Mouse (Mus musculus): ENCODE measurements at regions not wholly inside any gene's neighbourhood (a gene's known extent, or its start where the extent isn't known, plus 50 kb on each side); places are given as distances from the start of the nearest gene placed in this dataset.

DNA sequence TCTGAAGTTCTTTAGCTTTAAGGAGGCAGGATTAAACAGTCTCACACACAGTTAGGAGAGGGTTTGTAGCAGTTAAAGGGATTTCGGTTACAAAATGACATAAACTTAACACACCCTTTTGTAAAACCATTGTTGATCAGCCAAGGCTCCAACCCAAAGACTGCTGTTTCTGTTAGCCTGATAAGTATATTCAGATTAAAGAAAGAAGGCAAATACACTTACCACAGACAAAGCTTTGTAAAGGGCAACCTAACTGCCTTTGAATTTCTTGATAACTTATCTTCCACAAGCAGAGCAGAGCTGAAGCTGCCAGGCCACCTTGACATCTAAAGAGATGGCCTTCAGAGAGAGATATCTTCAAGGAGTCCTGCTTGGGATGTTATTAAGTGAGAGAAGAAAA lies 229.9 kb upstream of the Trib2 start:
- no peak for DNase-seq (ENCODE audit: low spot score)
- intact Hi-C loops (cut with DNase I): no loop called here

DNA sequence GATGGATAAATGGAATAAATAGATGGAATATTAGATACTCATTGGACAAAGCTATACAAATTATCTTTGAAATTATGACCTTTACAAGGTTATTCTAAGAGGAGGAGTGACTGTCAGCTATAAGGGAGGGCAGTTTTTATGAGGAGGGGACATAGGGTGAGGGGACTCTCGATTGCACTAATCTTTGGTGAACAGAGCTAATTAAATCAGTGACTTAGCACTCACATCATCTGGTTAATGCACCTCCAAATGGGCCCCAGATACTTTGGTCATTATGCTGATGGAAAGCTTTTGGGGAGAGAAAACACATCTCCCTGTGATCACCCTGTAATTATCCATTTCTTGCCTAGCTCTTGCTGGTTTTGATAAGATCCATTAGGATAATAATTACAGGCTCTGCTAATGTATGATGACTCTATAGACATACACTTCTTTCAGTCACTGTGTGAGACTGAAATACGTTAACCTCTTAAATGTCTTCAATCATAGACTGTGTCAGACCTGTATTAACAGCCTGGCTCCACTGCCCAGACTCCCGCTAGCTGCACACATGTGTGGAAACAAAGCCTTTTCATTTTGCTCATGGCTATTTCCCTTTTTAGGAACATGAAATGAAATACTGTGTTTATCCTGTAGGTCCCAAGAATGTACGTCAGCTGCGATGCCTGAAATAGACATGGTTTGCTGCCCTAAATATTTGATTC lies 229.2 kb upstream of the Trib2 start:
- intact Hi-C loops (cut with DNase I): no loop called here
- DNase-seq (ENCODE audit: low spot score): no peak

DNA sequence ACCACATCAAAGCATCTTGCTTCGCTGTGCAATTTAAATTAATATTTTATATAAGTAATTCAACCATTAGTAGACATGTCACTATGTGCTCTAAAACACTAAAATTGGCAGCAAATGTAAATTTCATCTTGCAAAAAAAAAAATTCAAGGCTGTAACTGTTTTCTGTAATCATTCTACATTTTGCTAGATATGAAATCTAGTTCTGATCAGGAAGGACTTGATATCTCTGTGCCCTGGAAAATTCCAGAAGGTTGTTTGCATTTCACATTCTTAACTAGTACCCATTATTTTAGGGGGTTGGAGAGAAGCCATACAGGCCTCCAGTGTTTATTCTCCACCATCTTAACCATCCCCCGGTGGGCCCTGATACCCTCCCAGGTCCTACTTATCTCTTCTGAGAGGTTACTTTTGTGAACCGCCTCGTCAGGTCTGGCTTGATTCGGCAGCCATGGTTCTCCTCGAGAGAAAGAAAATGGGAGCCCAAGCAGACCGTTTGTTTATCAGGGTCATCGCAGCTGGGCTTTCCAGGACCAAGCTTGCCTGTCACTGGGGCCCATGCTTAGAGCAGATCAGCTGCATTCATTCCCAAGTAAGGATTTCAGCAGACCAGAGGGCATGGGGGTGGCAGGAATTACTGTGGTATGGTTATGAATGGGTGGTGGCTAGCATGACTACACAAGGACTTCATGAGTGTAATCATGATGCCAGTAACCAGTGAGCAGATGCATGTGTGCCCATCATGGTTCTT lies 226.9 kb upstream of the Trib2 start:
- intact Hi-C loops (cut with DNase I): no loop called here
- DNase-seq (ENCODE audit: low spot score): no peak

DNA sequence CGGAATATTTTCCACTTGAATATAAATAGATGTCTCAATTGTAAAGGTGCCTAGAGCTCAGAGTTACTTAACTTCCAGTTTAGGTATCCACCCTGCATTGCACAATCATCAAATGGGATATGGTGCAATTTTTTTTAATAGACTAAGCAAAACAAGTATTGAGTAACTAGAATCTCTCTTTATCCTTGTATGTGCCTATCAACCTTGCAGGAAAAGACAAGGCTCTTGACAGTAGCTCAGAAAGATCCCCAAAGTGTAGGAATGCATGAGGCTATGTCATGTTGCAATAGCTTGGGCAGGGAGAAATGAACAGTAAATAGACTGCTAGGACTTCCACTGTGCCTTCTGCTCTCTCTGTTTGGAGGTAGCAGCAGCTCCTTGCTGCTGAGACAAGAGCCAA lies 225.6 kb upstream of the Trib2 start:
- intact Hi-C loops (cut with DNase I): no loop called here
- DNase-seq (ENCODE audit: low spot score): no peak

- no peak for DNase-seq (ENCODE audit: low spot score)
- intact Hi-C loops (cut with DNase I): no loop called here
Measured at GRCm38 (mm10) chr12:16041129-16041528, 224.4 kb upstream of the Trib2 start.

DNA sequence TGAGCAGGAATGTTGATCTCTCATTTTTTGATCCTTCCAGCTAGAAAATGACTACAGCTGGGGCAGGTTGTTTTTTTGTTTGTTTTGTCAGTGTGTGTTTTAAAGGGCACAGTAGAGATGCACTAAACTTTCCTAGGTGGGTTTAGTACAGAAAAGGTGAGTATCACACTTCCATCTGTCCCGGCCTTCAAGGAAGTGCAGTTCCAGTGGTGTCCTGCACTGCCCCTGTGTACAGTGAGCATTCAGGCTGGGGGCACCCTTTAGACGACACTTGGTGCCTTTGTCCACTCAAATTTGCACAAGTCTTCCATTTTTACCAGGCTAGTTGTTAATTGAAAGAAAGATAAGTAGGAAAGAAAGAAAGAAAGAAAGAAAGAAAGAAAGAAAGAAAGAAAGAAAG lies 218.8 kb upstream of the Trib2 start:
- no peak for DNase-seq (ENCODE audit: low spot score)
- intact Hi-C loops (cut with DNase I): no loop called here

GRCm38 (mm10) chr12:16034691-16035515 lies 218.2 kb upstream of the Trib2 start:
- DNase-seq (ENCODE audit: low spot score): no peak
- intact Hi-C loops (cut with DNase I): no loop called here

- DNase-seq (ENCODE audit: low spot score): no peak
- intact Hi-C loops (cut with DNase I): no loop called here
Measured at GRCm38 (mm10) chr12:16026654-16027053, 209.9 kb upstream of the Trib2 start.

DNA sequence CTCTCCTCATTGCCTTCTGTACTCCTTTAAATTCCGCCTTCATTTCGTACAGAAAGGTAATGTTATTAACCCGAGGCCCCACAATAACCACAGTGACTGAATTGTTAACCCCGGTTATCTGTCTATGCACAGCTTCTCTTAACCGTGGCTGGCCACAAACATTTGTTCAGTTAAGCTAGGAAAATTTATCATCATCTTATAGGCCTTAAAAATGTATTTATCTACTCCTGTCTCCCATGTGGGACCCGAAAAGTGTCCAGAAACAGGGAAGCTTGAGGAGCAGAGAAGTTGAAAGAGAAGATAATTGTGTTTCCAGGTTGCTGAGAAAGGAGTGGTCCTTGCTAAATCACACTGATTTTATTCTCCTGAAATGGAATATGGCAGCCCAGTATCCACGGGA lies 206.6 kb upstream of the Trib2 start:
- no peak for DNase-seq (ENCODE audit: low spot score)
- intact Hi-C loops (cut with DNase I): no loop called here

GRCm38 (mm10) chr12:16021202-16021821 lies 204.6 kb upstream of the Trib2 start:
- intact Hi-C loops (cut with DNase I): no loop called here
- DNase-seq (ENCODE audit: low spot score): no peak

DNA sequence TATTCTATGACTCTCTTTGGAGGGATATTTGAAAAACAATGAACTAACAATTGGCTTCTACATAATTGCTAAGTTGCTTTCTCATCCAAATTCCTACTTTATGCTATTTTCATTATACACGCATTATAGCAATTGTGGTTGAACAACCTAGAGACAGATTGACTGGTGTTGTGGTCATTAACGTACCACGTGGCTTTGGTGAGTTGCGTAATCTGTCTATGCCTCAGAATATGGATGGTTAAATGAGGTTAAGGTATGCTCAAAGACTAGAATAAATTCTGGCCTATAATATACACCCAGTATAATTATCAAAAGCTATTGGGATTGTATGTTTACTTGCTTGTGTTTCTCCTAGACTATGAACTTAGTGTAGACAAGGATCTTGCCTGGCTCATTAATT lies 201.5 kb upstream of the Trib2 start:
- DNase-seq (ENCODE audit: low spot score): no peak
- intact Hi-C loops (cut with DNase I): loop anchor here (5.0 to 10.0 kb wide), 6 partner anchors 114 to 413 kb away; partner anchors contain the start of gene Trib2

DNA sequence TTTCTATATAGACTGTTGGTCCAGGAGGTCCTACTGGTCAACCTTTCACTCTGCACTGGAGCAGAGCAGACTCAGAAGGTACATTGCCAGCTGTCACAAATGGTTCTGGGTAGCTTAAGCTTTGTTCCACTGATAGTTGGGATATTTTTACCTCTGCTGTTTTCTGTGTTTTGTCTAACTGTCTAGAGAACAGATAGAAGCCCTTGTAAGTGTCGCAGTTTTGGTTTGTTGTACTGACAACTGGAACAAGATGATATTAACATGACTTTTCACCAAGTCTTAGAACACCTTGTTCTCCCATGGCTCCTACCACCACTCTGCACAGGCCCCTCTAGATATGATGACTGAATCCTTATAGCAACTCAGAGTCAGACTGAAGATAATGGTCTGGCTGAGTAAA lies 199.9 kb upstream of the Trib2 start:
- DNase-seq (ENCODE audit: low spot score): no peak

DNA sequence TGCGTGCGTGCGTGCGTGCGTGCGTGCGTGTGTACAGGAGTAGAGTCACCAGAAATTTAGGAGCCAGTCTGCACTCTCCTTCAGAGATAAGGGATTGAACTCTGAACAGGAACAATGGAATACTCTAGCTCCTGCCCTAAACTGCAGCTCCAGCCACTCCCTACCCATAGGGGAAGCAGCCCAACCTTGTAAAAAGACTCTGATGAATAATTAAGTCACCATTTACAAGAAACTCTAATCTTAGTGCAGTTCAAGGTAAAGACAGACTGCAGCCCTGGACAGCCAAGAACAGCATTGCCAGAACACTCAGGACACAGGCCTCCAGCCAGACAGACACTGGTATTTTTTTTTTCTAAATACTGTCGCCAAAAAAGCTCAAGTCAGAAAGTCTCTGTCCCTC lies 198.9 kb upstream of the Trib2 start:
- no peak for DNase-seq (ENCODE audit: low spot score)
- intact Hi-C loops (cut with DNase I): loop anchor here (5.0 to 10.0 kb wide), 6 partner anchors 117 to 411 kb away; partner anchors contain the start of gene Trib2

More for the DNA sequence above, 199.9 kb upstream of the Trib2 start:
- intact Hi-C loops (cut with DNase I): loop anchor here (5.0 to 10.0 kb wide), 6 partner anchors 116 to 412 kb away; partner anchors contain the start of gene Trib2

GRCm38 (mm10) chr12:16014679-16015078 lies 198.0 kb upstream of the Trib2 start:
- intact Hi-C loops (cut with DNase I): loop anchor here (5.0 to 10.0 kb wide), 6 partner anchors 118 to 410 kb away; partner anchors contain the start of gene Trib2
- no peak for DNase-seq (ENCODE audit: low spot score)

DNA sequence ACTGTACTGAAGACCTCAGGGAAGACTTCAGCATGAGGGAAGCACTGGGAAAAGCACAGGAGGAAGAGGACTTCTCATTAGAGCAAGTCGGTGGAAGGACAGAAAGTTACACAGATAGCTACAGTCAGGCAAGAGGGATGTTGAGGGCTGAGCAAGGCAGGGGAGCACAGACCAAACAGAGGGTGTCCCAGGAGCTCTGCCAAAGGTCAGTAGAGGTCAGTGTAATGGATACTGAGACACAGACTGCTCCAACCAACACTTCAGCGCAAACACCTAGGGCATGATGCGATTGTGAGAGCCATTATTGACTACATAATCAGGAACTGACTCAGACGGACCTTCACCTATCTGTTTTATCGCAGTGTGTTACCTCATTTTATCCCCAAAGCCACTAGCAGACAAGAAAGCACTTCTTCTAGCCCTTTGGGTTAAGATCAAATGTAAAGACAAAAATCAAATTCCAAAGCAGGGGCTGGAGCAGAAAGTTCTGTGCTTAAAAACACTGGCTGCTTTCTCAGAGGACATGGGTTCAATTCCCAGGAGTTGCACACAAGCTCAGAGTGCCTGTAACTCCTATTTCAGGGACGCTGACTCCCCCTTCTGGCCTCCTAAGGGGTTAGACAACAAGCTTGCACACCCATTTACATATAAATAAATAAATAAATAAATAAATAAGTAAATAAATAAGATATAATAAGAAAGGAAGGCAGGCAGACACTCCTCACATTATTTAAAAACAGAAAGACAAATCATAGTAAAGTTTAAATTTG lies 197.3 kb upstream of the Trib2 start:
- no peak for DNase-seq (ENCODE audit: low spot score)
- intact Hi-C loops (cut with DNase I): loop anchor here (10.0 kb wide), 3 partner anchors 141 to 409 kb away; partner anchors contain the start of gene Trib2

- DNase-seq (ENCODE audit: low spot score): no peak
Measured at GRCm38 (mm10) chr12:16013354-16013753, 196.6 kb upstream of the Trib2 start.

GRCm38 (mm10) chr12:16012081-16012480 lies 195.4 kb upstream of the Trib2 start:
- no peak for DNase-seq (ENCODE audit: low spot score)
- intact Hi-C loops (cut with DNase I): loop anchor here (10.0 kb wide), 3 partner anchors 143 to 407 kb away; partner anchors contain the start of gene Trib2

More at GRCm38 (mm10) chr12:16013354-16013753, 196.6 kb upstream of the Trib2 start:
- intact Hi-C loops (cut with DNase I): loop anchor here (10.0 kb wide), 3 partner anchors 141 to 409 kb away; partner anchors contain the start of gene Trib2

DNA sequence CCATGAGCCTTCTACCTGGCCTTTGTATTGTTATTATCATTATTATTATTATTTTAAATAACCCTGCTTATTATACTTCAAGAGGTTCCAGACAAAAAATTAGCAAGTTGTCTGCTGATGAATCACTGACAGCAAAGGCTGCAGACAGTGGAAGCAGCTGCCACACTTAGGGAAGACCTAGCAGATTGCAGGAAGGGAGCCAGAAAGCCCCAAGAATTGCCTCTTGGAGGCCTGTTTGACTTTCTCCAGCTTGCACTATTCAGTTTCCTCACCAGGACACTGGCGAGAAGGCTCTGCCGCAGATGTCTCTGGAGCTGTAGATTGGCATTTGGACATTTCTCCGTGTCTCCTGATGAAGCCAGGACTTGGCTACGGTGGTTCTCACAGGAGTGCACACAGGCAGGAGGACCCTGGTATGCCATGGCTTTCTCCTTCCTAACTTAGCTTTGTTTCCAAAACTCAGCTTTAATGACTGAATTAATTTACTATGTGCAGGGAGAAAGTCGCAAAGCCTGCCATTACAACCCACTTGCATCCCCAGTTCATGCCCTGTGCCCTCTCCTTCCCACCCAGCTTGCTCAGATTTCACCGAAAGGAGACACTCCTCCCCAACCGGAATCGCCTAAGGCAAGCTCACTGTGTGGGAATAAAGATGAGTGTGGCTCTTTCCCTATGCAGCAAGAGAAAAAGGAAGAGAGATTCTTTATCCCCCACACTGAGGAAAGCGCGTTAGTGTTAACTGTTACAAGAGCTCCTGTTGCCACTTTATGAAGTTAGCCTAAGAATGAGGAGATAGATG lies 193.3 kb upstream of the Trib2 start:
- intact Hi-C loops (cut with DNase I): loop anchor here (10.0 kb wide), 5 partner anchors 145 to 465 kb away; partner anchors contain the start of gene Trib2
- no peak for DNase-seq (ENCODE audit: low spot score)
